Mouse (Mus musculus): ENCODE measurements around the gene Tmeff2.

DNA sequence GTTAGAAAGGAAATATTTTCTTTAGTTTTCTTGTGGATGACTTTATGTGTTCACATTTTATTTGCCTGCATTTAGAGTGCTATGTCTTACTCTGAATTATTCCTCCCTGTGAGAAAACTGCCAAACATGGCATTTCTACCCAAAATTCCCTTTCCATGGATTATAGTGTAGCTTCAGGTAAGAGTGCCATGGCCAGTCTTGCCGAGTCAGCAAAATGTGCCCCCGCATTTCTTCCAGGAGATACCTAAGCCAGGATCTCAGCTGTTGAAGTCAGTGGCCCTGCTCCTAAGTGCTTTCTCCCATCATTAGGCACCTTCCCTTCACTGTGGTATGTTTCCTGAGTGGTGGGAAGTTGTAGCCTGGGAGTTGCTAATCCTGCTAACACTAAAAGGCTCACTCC lies 168.8 kb downstream of the Tmeff2 start:
- TF ChIP-seq POLR2A (IDR thresholded peaks at IDR 0.05; ENCODE audit: insufficient read depth, low read depth, low read length) (no peak), CTCF (IDR thresholded peaks at IDR 0.05) (no peak)

All from heart, adult 2 months (tissue).